Mouse (Mus musculus): ENCODE data around the gene Rps19bp1.
A peak's percentile ranks its signal among the peaks of the same experiment; 100 is the strongest.

The Rps19bp1 gene

DNA sequence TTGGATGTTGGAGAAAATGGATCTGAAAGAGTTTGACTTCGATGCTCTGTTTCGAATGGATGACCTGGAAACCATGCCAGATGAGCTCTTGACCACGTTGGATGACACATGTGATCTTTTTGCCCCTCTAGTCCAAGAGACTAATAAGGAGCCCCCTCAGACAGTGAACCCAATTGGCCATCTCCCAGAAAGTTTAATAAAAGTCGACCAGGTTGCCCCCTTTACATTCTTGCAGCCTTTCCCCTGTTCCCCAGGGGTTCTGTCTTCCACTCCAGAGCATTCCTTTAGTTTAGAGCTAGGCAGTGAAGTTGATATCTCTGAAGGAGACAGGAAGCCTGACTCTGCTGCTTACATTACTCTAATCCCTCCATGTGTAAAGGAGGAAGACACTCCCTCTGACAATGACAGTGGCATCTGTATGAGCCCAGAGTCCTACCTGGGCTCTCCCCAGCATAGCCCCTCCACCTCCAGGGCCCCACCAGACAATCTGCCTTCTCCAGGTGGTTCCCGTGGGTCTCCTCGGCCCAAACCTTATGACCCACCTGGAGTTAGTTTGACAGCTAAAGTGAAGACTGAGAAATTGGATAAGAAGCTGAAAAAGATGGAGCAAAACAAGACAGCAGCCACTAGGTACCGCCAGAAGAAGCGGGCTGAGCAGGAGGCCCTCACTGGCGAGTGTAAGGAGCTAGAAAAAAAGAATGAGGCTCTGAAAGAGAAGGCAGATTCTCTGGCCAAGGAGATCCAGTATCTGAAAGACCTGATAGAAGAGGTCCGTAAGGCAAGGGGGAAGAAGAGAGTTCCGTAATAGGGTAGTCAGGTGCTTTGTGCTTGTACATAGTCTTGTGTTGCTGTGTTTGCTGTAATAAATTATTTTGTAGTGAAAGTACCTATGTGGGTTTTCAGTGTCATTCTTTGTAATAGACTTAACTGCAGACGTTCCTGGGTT lies 7.2 kb downstream of the Rps19bp1 start:
- DNase-seq (ENCODE audit: low read depth, low spot score), result no peak

DNA sequence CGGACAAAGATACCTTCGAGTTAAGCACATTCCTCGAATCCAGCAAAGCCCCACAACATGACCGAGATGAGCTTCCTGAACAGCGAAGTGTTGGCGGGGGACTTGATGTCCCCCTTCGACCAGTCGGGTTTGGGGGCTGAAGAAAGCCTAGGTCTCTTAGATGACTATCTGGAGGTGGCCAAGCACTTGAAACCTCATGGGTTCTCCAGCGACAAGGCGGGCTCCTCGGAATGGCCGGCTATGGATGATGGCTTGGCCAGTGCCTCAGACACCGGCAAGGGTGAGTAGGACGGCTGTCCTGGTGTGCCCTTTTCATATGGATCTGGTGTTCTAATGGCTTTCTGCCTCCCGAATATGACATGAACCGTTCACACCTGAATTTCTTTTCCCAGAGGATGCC lies 7.9 kb downstream of the Rps19bp1 start:
- DNase-seq (ENCODE audit: low read depth, low spot score), result no peak

DNA sequence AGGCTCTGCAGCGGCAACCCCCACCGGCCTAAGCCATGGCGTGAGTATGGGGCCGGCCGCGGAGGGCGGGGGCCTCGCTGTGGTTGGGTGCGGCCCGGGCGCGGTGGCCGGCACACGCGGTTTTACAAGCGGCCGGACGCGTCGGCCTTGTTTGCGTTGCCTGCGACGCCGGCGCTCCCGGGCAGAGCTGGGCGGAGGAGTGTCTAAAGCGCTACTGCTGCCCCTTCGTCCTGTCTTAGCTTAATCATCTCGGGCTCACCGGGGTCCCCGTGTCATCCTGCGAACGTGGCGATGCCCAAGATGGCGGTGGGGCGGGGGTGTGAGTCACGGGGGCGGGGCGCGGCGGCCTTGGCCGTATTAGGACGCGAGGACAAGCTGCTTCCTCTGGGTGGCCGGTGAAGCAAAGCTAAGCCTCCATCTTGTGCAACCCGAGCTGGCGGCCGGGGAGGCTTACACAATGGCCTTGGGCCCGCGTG lies 8.4 kb downstream of the Rps19bp1 start:
- no peak for DNase-seq (ENCODE audit: low read depth, low spot score)

DNA sequence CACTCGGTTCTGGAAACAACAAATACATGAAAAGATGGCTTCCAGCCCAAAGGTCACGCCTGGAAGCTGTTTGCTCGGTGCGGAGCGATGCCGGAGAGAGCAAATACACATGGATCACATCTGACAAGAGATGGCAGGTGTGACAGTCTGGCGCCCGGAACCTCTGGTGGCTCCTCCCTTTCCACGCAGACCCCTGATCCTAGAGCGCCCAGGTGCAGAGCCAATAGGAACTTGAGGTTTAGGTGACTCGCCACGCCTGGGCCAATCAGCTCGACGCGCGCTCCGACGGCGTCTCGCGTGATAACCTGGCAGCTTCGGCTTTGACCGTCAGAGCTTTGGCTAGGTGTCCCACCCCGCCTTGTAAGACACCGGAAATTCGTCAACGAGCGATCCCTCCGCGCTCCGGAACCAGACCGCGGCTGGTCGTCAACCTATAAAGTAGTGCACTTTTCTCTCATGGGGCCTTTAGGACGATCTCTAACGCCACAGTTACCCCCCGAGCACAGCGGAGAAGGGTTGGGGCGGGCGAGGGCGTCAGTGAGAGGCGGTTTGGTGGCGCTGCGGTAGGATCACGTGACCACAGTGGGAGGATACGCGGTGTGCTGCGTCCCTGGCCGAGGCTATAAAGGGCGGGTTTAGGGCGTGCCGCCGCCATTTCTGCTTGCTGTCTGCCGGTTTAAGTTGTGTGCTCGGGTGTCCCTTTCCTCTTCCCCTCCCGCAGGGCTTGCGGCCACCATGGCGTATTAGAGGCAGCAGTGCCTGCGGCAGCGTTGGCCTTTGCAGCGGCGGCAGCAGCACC lies 9.1 kb downstream of the Rps19bp1 start, which contains the start of gene Atf4:
Atf4 (plus strand) TSS at position 338 of the 799 bp plus-strand sequence.
- DNase-seq (ENCODE audit: low read depth, low spot score), result peak; percentile 99

DNA sequence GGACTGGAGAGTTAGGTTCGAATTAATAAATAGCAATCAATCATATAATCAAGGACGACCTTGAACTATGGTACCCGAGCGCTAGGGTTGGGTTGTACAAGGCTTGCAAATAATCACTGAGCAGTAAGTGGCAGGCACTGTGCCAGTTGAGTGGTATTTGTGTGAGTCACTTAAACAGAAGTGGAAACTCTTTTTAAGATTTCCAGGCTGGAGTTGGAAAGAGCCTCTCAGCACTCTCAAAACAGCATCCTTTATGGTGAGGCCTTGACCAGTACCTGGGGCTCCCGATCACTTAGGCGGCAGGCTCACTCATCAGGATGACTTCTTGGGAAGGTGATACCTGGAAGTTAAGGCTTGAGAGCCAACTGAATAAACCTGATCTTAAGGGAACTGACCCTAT lies 9.9 kb downstream of the Rps19bp1 start:
- no peak for DNase-seq (ENCODE audit: low read depth, low spot score)

DNA sequence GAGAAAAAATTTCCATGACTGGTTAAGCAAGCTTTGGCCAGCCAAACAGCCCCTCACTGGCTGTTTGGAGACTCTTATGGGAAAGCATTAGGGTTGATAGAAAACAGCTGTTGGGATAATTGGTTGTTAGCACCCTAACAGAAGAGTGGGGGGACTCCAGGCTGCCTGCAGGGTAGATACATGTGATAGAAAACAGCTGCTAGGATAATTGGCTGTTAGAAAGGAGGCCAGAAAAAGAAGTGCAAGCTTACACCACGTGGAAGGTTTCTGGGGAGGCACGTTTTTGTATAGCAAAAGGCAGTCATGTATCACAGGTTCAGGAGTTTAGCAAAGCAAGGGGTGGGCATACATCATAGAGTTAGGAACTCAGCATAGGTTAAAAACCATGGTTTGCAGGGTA lies 10.6 kb downstream of the Rps19bp1 start:
- DNase-seq (ENCODE audit: low read depth, low spot score), result no peak

DNA sequence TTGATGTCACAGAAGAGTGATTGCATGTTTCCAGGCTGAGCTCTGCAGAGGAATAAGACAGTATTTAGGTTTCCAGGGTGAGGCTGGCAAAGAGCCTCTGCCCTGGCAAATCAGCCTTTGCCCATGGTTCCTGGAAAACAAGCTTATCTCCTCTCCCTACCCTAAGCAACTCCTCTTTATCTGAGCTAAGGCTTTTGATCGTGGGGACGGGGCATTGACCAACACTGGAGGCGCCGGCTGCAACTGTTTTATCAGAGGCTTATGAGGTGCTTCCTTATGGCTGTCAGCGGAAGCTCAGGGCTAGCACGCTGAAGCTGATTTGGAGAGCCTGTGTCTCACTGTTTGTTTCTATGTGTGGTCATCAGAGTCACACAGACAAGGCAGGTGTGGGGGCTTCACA lies 13.5 kb downstream of the Rps19bp1 start:
- DNase-seq (ENCODE audit: low read depth, low spot score), result no peak

DNA sequence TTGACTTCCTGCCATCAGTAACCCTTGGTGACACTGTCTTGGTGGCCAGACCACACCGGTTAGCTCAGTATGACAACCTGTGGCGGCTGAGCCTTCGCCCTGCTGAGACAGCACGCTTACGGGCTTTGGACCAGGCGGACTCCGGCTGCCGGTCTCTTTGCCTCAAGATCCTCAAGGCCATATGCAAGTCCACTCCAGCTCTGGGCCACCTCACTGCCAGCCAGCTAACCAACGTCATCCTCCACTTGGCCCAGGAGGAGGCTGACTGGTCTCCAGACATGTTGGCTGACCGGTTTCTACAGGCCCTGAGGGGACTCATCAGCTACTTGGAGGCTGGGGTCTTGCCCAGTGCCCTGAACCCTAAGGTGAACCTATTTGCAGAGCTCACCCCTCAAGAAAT lies 14.4 kb downstream of the Rps19bp1 start:
- DNase-seq (ENCODE audit: low read depth, low spot score), result no peak

DNA sequence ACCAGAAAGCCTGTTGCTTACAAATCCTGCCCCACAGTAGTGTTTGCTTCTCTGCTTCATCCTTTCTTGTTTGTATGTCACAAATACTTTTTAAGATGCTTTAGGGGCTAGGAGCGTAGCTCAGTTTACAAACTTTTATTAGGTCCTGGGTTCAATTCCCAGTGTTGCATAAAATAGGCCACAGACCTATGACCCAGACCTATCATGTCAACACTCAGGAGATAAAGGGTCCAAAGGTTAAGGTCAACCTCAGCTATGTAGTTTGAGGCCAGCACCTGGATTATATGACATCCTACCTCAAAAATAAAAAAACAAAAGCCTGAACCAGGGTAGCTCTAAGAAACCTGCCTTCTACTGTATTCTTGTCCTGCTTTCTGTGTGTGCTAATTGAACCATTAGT lies 15.5 kb downstream of the Rps19bp1 start:
- no peak for DNase-seq (ENCODE audit: low read depth, low spot score)

DNA sequence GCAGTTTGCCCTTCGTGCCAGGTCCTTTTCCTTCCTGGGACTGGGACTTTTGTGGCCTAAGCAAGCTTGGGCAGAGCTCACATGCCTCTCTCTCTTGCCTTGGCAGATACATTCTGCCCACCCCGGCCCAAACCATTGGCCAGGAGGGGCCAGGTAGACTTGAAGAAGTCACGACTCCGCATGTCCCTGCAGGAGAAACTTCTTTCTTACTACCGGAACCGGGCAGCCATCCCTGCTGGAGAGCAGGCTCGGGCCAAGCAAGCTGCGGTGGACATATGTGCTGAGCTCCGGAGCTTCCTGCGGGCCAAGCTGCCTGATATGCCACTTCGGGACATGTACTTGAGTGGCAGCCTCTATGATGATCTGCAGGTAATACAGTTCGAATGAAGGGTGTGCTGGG lies 16.0 kb downstream of the Rps19bp1 start:
- no peak for DNase-seq (ENCODE audit: low read depth, low spot score)

DNA sequence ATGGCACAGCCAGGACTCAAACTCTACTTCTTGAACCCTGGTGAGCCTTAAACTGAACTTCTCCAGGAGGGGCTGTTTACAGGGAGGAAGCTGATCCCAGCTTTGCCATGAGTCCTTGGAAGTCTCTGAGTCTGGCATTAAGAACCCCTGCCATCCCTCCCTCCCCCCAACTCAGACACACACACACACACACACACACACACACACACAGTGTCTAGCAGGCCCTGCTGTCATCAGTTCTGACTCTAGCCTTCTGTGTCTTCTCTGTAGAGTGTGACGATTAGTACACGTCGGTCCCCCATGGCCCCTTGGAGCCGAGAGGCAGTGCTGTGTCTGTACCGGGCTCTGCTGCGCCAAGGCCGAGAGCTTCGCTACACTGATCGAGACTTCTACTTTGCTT lies 28.6 kb downstream of the Rps19bp1 start, which contains the start of gene AC140267.1:
AC140267.1 (plus strand) TSS at position 301 of the 400 bp plus-strand sequence.
- no peak for DNase-seq (ENCODE audit: low read depth, low spot score)

DNA sequence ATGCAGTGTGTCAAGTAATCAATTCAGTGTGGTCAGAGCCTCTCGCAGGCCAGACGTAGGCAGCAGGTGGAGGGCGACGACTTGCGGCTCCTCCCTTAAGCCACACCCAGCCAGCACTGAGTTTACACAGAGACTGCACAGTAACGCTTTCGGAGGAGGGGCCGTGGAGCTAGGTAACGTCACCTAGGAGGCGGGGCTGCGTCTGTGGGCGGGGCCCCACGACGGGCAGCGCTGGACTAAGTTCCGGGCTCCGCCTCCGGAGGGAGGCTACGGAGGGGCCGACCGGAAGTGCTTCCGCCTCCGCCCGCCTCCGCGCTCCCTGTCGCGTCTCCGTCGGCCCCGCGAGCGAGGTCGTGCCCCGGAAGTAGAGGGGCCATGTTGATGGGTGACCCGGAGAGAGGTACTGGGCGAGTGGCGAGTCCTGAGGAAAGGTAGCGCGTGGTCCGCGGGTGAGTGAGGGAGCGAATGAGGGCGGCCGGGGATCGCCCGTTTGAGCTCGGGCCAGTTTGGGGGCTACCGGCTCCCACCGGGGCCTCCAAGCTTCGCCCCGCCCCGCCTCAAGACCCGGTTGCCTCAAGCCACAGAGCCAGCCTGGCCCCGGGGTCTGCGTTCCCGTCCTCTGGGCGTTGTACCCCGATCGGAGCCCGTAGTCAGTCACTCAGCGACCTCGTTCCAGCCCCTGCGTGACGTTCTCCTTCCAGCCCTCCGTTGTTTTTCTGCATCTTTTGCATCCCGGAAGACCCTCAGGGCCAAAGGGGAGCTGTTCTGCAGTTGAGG lies 30.2 kb downstream of the Rps19bp1 start, which contains the start of gene Mief1:
Mief1 (plus strand) TSS at position 286 of the 777 bp plus-strand sequence.
- peak; percentile 98 for DNase-seq (ENCODE audit: low read depth, low spot score)

DNA sequence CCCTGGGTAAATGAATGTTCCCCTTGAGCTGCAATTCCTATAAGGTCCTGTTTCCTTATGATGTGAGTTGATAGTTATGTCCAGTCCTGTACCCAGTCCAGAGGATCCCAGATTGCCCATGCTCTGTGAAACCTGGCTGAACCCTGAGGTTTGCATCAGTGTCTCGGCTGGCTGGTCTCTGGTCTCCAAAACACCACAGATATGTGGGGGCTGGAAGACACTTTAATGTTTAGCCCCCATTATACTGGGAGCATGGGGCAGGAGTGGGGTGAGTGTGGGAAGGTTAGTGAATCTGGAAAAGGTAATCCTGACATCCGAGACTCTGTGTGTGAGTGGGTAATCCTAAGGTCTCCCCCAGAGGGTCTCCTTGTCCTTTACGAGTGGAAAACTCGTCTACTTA lies 31.1 kb downstream of the Rps19bp1 start:
- no peak for DNase-seq (ENCODE audit: low read depth, low spot score)

DNA sequence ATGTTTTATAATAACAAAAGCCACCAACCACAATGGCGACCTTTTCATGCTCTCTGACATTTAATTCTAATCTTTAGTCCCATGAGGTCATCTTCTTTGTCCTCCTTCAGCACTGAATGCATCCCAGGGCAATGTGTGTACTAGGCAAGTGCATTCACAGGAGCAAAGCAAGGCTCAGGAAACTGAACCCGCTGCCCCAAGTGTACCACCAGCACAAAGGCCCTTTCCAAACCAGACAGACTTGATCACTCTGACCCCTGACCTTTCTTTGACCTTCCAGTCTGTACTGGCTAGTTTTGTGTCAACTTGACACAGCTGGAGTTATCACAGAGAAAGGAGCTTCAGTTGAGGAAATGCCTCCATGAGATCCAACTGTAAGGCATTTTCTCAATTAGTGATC lies 31.8 kb downstream of the Rps19bp1 start:
- no peak for DNase-seq (ENCODE audit: low read depth, low spot score)

DNA sequence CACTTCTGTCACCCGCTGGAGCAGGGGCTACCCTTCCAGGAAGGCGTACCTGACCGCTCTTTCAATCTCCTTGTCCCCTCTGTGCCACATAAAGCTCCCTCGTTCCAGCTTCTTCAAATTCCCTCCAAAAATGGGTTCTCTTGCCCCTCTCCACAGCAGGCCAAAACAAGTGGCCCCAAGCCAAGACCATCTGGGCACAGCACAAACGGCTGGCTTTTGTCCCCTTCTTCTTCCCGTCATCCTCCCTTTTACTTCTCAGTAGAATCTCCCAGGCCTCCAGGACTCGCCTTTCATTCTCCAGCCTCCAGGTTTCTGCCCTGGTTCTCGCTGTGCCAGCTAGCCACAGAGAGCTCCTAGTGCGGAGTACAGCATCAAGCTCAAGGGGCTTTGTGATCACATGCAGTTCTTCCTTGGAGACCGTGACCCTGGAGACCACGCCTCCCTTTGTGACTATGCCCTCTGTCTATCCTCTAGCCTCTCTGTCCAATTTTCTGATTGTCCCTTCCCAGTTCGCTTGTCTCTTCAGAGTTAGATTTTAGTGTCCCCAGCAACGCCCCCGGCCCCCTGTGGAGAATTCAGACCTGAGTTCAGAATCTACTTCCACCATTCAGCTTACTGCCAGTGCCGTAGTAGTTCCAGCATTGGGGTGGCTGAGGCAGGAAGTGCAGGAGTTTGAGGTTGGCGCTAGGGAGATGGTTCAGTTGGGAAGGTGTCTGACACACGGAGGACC lies 35.9 kb downstream of the Rps19bp1 start:
- no peak for DNase-seq (ENCODE audit: low read depth, low spot score)

DNA sequence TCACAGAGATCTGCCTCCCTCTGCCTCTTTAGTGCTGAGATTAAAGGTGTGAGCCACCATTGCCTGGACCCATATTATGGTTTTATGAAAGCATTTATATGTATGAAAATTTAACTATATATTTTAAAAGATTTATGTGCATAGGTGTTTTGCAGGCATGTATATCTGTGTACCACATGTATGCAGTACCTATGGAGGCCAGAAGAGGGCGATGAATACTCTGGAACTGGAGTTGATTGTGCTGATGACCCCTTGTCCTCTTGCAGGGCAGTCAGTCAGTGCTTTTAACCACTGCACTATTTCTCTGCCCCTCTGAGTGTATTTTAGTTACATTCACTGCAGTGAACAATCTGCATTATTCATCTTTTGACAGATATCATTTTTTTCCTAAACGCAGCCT lies 38.3 kb downstream of the Rps19bp1 start:
- no peak for DNase-seq (ENCODE audit: low read depth, low spot score)

DNA sequence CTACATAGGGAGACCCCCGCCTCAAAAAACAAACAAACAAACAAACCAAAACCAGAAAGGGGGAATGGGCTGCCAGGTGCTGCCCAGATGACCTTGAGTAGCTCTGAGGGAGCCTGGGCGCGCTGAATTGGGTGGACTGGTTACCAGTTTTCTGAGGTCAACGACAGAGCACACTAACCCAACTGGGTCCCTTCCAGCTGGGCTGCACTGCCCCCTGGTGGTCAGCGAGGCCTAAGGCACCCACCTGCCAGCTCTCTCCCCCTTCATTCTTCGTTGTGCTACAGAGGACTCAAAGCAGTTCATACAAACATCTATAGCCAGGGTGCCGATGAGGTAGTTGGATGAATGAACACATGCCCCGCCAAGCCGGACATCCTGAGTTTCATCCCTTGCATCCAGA lies 38.9 kb downstream of the Rps19bp1 start:
- peak; percentile 50 for DNase-seq (ENCODE audit: low read depth, low spot score)

DNA sequence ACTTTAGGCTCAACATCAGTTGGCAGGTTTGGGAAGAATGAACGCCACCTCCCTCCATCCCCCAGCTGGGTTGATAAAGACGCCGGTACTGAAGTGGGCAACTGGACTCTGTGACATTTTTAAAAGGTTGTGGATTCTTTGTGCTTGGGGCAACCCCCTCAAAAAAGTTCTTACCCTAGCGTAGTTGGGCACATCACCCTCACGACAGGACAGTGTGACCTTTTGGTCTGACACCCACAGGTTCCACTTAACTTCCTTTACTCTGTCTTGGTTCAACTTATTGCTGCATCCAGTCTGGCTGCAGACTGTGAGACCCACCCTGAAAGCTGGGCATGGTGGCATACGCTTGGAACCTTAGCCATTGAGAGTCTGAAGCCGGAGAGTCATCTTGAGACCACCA lies 40.4 kb downstream of the Rps19bp1 start:
- no peak for DNase-seq (ENCODE audit: low read depth, low spot score)

DNA sequence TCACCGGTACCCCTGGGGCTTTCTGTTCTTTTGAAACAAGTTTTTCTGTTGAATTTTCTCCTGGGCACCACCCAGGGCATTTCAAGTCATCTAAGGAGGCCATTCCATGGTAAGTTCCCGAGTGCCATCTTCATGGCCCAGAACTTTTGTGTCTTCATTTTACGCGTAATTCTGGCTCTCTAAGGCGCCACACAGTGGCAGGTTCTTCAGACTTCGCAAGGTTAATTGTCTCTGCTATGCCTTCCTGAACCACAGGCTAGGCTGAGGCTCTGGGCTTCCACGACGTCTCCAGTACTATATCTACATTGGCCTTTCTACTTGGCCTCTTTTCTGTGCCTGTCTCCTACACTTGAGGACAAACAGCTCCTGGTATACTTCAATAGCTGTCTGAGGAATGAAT lies 43.1 kb downstream of the Rps19bp1 start:
- no peak for DNase-seq (ENCODE audit: low read depth, low spot score)

DNA sequence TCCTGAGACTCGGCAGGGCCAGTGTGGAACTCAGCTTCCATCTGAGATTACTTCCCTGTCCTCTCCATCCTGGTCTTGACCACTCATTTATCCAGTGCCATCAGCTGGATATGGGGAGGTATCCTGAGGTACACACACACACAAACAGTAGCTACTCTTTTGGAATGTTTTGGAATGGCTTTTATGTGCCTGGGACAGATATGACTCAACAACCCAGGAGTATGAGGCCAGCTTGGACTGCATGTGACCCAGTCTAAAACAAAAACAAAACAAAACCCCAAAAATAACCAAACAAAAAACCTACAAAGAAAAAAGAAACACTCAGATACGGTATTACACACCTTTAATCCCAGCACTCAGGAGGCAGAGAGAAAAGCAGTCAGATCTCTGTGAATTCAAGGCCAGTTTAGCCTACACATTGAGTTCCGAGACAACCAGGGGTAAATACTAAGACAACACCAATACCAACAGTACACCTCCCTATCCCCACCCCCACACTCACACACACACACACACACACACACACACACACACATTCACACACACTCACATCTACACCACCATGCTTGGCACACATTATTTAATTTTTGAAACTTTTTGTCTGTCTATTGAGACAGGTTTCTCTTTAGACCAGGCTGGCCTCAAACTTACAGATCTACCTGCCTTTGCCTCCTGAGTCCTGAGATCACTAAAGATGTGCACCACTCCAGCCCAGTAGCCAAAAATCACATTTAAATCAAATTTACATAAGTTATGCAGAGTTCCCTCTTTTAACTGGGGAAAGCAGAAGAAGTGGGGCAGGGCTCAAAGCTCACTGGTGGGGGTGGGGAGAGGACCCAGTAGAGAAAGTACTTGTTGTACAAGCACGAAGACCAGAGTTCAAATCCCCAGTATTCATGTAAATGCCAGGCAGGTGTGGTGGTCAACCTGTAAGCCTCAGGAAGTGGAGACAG lies 44.1 kb downstream of the Rps19bp1 start:
- DNase-seq (ENCODE audit: low read depth, low spot score), result no peak

Data from WW6 (cell line).